Mouse (Mus musculus) neutrophil, adult 83 days (primary cell): ENCODE data around the gene Rab3c. TPM values are rescaled to one million over a fixed set of nuclear protein-coding genes. Genes with fewer than 3 reads are reported as not detected.

Experiments
- total RNA-seq, 2 experiments: library from RNA; stranded (reverse); gene quantifications; one replicate each; pipeline ENCODE4 v1.2.4; 2023

Rab3c gene
- total RNA-seq, result not detected

DNA sequence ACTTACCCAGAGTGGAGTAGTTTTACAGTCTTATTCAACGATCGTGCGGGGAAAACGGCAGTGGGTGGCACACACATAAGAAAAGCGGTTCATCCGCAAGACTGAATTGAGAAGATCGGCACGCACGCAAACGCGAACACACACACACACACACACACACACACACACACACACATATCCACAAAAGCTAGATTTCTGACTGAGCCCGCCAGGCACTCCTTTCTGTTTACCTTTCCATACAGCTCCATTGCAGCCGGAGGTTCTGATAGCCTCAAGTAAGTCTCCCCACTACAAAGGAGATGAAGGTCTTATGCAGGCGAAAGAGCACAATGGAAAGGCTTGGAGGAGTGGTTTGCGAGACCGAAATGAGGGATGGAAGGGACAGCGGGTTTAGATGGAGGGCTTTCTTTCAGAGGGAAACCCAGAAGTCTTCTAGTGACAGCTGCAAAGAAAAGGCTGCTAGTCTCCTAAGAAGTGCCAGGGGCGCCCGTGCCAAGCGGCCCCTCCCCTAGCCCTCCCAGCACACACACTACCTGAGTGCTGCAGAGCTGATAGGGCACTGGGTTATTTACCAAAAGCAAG lies at the start of gene Rab3c:
TSS of gene Rab3c (minus strand) at position 434 of the 582 bp plus-strand sequence.

Other genes with a start within 250 kb of the Rab3c start
- gene Gapt, start 76.2 kb upstream of the Rab3c start, total RNA-seq, result 10 to 100 TPM; 80.9 to 84.8 TPM
- 10 to 100 TPM; 50.0 to 61.5 TPM for gene Plk2, start 114.0 kb upstream of the Rab3c start, total RNA-seq